Mouse (Mus musculus) MEL-GATA-1-ER (cell line): Measurements from ENCODE around the gene Rpl4.
"Not testable (repeated sequence)": the region's sequence is repeated elsewhere in the genome, so short reads cannot be mapped to it uniquely, and the experiment has no call there.

ENCODE experiments used
- DNase-seq: peaks from one replicate; pipeline ENCODE4 v3.0.0-alpha.2; 2012; ENCODE audit warnings: low read depth; ENCODE audit errors: extremely low read depth

The Rpl4 gene

DNA sequence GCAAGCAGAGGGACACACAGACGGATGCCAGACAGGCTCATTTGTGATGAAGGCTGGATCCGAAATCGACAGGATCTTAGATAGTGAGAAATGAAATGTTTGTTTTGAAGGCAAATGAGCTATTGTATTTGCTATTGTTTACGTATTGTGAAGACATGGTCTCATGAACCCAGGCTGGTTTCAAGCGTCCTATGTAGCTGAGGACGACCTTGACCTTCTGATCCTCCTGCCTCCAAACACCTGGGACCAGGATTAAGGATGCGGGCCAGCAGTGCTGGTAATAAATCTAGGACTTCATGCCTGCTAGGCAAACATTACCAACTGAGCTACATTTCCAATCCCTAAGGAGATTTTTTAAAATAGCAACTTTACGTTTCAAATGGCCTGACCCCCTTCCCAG lies 24.3 kb downstream of the Rpl4 start:
- DNase-seq = no peak

DNA sequence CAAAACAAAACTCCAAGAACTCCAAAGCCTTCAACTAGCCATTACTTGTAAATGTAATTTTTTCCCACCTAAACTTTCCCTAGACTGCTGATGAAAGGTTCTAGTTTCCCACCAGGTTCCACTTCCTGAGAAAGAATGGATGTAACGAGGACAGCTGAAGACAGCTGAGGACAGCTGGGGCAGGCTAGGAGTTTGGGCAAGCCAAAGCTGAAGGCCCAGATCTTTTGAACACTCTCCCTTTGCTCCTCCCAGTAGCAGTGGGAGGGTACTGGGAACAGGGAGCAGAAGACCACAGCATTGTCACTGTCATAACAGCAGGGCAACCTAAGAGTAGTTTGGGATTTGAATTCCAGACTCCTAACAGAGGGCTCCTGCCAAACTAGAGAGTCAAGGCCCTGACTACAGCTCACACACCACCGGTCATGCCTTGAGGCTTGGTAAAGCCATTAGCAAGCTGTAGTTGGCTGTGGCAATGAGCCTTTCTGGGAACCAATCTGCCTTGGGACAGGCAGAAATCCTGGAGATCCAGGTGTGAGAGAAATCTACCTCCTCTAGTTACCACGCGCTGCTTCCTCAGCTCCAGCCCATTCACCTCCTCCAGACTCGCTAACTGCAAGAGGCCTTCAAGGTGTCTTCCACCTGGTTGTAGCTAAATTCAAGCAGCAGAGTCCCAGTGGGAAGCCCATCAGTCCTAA lies 25.0 kb downstream of the Rpl4 start:
- no peak for DNase-seq

DNA sequence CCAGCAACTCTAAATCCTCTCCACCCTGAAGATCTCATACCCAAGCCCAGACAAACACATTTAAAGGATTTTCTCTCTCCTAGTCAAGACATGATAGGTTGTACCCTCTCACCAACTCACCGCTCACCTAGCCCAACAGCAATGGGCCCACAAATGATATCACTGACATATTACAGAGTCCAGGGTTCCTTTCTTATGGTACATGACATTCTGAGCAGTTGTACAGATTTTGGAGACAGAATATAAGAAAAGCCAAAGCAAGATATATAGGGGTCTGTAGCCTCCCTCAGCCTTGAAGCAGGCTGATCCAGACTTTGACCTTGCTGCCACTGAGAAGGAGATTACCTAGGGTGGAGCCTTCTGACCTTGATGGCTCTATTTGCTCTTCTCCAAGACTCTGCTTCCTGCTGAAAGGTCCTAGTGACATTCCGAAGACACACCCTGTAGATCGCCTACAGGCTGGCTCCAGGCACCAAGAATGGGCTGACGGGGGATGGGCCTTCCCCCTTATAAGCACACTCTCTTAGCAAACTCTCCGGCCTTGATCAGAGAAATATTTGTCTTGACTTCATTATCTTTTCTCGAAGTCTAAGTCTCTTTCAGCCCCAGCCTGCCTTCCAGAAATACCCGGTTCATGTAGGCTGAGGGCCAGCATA lies 25.7 kb downstream of the Rpl4 start:
- not testable (repeated sequence) for DNase-seq

DNA sequence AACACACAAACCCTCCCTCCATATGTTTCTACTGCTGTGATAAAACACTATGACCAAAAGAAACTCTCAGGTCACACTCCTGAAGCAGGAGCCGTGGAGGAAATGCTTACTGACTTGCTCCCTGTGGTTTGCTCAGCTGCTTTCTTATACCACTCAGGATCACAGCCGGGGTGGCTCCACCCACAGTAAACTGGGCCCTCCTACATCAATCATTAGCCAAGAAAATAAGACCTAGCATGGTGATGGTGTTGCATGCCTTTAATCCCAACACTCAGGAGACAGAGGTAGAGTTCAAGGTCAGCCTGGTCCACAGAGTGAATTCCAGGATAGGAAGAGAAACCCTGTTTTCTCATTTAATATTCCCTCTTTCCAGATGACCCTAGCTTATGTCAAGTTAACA lies 26.7 kb downstream of the Rpl4 start:
- DNase-seq = no peak

DNA sequence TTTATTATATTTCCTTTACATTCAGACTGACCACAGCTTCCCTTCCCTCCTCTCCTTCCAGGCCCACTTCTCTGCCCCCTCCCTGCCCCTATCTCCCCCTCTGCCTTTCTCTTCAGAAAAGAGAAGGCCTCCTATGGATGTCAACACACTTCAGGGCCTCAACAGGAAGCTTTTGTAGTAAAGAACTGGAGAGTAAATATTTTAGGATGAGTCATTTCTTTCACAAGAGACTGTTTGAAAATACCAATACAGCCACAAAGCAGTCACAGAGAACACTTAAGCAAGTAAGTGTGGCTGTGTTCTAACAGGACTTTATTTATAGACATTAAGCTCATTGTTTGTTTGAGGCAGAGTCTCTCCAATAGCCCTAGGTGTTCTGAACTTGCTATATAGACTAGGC lies 29.2 kb downstream of the Rpl4 start:
- no peak for DNase-seq

DNA sequence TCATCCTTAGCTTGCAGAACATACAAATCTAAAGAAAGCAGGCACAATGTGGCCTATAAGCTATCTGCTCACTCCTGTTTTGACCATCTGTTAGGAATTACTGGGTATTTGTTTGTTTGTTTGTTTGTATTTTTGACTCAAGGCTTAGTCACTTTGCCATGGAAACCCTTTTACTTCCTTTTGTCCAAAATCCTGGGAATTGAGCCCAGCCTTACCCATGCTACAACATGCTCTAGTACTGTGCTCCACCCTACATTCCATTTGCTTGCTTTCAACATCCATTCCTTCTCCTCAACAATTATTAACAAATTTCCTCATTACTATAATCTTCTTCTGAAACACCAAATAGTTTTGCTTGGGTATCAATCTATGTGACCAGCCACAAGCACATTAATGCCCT lies 29.7 kb downstream of the Rpl4 start:
- no peak for DNase-seq

DNA sequence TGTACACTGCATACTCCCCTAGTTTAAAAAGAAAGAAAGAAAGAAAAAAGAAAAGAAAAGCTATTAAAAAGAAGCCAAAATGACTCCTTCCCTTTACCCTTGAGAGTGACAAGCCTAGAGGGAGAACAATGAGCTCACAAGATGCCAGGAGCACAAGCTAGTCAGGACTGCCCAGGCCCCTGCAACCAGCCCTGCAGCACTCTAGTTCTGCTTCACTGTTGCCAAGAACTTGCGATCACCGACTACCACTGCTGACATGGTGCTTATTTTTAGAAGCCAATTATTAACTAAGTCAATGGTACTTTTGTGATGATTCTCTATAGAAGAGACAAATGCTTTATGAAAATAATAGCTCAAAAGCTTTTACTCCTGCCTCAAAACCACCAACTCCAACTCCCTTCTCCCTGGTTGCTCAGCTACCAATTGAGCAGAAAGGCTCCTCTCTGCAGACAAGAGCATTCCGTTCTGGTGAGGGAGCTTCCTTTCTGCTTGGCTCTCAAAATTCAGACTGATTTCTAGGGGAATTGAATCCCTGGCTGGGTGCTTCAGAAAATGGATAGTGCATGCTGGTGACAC lies 34.4 kb downstream of the Rpl4 start:
- no peak for DNase-seq

DNA sequence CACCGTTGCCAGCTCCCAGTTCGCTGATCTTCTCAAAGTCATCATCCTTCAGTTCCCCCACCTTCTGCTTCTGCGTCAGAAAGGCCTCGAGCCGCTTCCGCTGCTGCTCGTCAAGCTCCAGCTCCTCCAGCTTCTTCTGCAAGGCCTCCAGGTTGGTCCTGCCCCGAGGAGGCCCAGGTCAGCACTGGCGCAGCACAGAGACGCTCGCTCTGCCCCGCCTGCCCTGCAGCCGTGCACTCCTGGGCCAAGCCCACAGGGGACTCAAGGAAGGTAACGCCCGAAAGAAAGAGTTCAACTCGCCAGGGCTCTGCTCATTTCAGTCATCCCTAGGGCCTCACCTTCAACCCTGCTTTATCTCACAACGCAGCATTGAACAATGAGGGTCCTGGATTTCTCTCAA lies 41.3 kb downstream of the Rpl4 start:
- no peak for DNase-seq

DNA sequence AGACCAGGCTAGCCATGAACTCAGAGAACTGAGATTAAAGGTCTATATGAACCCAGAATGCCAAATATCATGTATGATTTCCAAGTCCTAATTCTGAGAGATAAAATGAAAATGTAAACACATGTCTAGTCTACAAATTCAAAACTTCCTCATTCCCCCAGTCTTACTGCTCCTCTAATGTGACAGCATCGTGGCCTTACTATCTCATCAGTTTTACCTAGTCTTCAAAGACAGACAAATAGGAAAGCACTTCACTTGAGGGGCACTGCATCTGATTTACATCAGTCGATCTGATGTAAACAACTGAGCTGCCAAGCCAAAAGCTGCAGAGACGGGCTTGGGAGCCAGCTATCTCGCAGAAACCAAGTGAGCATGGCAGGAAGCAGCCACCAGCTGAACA lies 42.9 kb downstream of the Rpl4 start:
- no peak for DNase-seq

DNA sequence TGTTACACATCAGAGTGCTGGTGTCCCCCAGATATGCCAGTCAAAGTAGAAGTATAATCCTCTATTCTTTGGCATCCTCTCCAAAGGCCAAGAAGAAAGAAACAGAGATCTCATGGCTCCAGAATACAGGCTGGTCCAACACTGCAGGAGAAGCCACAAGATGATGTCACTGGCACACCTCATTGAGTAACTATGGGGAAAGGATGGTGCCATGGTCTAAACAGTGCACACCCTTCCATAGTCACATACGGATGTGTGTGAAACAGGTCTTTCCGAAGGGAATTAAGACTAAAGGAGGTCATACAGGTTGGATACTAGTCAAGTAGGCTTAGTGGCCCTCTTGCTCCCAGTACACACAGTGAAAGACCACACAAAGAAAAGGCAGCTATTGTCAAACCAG lies 43.5 kb downstream of the Rpl4 start:
- no peak for DNase-seq

DNA sequence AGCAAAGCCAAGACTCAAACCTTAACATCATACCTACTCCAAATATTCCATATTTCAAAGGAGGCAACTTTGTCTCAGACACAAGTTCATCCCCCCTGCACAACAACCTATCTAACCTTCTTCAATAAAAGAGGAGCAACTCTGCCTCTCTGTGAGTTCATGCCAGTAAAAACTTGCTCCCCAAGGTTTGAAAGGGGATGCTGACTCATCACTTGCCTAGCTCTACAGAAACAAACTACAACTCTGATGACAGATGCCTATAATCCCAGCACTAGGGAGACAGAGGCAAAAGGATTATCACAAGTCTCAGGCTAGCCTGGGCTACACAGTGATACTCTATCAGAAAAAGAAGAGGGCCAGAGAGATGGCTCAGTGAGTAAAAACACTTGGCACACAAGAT lies 44.7 kb downstream of the Rpl4 start:
- no peak for DNase-seq

DNA sequence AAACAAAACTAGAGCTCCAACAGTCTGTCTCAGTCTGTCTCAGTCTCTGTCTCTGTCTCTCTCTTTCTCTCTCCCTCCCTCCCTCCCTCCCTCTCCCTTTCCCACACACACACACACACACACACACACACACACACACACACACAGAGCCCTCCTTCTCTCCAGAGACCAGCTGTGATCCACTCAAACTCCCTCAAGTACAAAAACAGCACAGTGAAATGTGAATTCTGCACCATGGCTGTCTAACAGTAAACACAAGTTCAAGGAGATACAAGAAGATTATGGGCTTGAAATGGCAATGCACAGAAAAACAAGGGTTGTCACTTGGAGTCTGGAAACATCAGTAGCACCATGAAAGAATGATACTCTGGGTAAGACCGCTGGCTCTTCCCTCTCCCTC lies 46.1 kb downstream of the Rpl4 start:
- no peak for DNase-seq

DNA sequence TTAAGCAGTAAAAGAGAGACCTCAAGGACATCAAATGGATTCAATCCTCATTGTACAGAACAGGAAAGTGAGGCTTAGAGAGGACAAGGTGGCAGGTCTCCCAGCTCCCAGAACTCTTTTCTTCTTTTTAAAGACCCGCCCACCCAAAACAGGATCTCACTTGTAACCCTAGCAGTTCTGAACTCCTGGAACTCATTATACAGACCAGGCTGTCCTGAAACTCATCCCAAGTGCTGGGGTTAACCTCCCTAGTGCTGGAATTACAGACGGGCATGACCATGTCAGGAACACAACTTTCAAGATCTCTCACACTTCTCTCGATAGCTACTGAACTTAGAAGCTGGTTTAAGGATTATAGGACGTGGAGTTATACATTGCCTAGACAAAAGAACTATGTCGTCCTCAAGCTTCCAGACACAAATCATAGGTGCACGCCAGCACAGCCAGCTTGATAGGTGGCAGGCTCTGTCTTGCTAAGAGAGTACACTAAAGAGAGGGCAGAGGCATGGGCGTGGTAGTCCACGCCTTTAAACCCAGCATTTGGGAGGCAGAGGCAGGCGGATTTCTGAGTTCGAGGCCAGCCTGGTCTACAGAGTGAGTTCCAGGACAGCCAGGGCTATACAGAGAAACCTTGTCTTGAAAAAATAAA lies 46.7 kb downstream of the Rpl4 start:
- DNase-seq = no peak

DNA sequence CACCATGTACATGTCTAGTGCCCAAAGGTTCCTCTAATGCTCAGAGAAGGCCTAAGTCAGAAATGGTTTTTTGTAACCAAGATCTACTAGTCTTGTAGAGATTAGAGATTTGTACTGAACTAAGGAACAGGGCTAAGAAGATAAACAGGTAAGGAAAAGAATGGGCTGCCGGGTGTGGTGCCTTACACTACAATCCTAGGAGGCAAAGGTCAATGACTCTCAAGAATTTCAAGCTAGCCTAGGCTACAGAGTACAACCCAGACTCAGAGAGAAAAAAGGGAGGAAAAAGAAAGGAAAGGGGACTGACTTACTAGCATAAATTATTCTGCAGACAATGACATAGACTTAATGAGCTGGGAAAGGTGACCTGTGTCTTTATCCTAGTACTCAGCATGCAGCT lies 47.4 kb downstream of the Rpl4 start:
- DNase-seq = no peak

DNA sequence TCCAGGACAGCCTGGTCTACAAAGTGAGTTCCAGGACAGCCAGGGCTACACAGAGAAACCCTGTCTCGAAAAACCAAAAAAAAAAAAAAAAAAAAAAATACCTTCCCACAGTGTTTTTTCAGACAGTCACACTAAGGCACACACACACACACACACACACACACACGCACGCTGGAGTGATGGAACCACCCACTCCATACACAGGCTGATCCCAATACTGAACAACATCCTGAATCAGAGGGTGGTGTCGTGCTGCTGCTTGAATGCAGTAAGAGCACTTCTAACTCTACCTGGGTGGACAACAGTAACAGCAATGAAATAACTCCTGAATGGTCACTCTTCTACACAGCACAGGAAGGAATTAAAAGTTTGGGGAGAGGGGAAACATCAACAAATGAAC lies 48.3 kb downstream of the Rpl4 start:
- DNase-seq = no peak

DNA sequence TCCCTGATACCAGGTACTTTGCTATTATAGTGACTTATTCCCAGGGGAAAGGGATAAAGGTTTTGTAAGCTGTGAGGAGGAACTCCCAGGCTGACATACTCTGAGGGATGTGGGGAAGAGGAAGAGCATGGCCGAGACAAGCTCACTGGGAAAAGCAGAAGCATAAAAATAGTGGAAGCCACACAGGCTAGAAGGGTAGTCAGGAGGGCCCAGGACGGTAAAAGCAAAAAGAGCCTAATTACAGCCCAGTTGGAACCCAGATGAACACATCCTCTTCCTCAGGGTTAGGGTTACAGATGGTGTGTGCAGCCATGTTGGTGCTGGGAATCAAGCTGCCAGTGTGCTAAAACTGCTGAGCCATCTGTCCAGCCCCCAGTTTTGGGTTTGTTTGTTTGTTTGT lies 48.9 kb downstream of the Rpl4 start:
- no peak for DNase-seq

DNA sequence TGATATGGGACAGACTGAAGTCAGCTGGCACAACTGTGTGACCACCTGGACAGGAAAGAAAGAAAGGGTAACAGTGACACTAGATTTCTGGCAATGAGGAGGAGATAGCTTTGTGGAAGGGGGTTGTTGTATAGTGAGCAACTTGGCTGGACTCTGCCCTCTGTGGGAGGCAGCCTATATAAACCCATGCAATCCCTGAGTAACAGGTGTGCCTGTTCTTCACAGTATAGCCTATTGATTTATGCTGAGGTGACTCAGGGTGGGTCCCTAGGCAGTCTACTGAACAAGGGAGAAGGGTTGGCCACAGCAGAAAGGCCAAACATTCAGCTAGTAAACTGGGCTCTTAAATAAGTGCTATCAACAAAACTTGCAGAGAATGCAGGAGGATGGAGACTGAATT lies 52.6 kb downstream of the Rpl4 start:
- DNase-seq = no peak

DNA sequence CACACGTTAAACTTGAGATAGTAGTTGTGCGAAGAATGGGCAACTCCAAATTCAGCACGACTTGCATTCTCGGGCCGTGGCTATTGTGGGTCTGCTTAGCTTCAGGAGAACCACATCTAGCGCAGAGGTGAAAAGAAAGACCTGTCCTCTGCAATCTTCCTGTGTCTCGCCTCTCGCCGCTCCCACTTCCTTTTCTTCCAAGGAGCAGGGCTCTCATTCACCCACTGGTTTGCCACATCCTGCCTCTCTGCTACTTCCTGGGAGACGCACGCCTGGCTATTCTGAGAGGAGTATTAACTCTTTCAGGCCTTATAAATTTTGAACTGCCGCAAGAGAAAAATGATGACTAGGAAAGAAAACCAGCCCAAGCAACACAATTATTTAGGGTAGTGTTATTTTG lies 54.6 kb downstream of the Rpl4 start:
- DNase-seq = no peak
